16 mouse cellular contexts compared by ENCODE assay signal in the genomic region with DNA sequence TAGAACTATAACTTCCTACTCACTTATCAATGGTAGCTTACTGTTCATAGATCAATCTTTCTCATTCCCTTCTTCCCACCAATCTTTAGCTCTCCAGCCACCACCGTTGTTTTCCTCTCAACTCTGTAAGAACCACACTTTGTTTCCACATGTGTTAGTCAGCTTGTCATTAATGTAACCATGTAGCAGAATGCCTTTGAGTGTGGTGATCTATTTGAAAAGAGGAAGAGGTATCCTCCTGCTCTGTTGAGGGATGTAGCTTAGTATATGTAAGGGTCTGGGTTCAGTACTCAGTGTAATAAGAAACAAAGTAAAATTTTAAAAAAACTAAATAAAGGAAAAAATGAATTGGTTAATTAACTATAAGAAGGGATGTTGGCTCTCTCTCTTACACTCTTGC.
"Had no signal": no experiment of that assay in that cellular context is flagged by ENCODE, and none has a peak within 500 bp of the region (broad histone marks: within the 10 kb centered on the region; RNA-seq: fewer than 3 reads in every experiment).

No protein-coding gene starts in this region.

- ATAC-seq: lung, postnatal 0 days; midbrain, embryonic 13.5 days; midbrain, embryonic 15.5 days had no signal

- H3K4me1 ChIP-seq: midbrain, embryonic 13.5 days; midbrain, embryonic 15.5 days; neural tube, embryonic 12.5 days had no signal

- H3K27ac ChIP-seq: liver, embryonic 14.5 days; lung, embryonic 15.5 days; macrophage; midbrain, embryonic 13.5 days; midbrain, embryonic 15.5 days; neural tube, embryonic 12.5 days had no signal

- H3K27me3 ChIP-seq: lung, embryonic 15.5 days; megakaryocyte, embryonic 14.5 days; midbrain, embryonic 13.5 days; midbrain, embryonic 15.5 days; neural tube, embryonic 12.5 days had no signal

- H3K36me3 ChIP-seq: lung, embryonic 15.5 days; midbrain, embryonic 13.5 days; midbrain, embryonic 15.5 days; neural tube, embryonic 12.5 days had no signal

- DNase-seq: lung, adult 2 months; lung, postnatal 14 days; lung, postnatal 36 days; right cerebral cortex, postnatal 14 days; spleen, adult 18-20 months; thymus, adult 18-20 months; thymus, postnatal 14 days; thymus, postnatal 36 days had no signal

- H3K4me3 ChIP-seq: lung, embryonic 15.5 days; megakaryocyte, embryonic 14.5 days; midbrain, embryonic 13.5 days; midbrain, embryonic 15.5 days; neural tube, embryonic 12.5 days had no signal

- H3K9me3 ChIP-seq: lung, embryonic 15.5 days; midbrain, embryonic 13.5 days; midbrain, embryonic 15.5 days; neural tube, embryonic 12.5 days had no signal
